Mouse (Mus musculus): ENCODE results near the gene Gm20708. TPM values are rescaled to one million over a fixed set of nuclear protein-coding genes. Genes with fewer than 3 reads are reported as not detected.

Gm20708 gene
- total RNA-seq, 2 experiments from 2014 or later: 0.87 to 1.4 TPM

GRCm38 (mm10) chr11:117870688-117871365 is 61.4 kb downstream of the Gm20708 start:
- DNase-seq: peak; percentile 79 to 91

- DNase-seq: no peak
Observed at GRCm38 (mm10) chr11:117871376-117871775, 61.9 kb downstream of the Gm20708 start.

GRCm38 (mm10) chr11:117871911-117872584 is 62.6 kb downstream of the Gm20708 start:
- peak in 1 of 2 experiments; percentile 44 for DNase-seq

GRCm38 (mm10) chr11:117872861-117873608 is 63.6 kb downstream of the Gm20708 start, which contains the start of gene Tha1:
Gene Tha1 (minus strand): TSS chr11:117873481.
- peak; percentile 88 for DNase-seq

GRCm38 (mm10) chr11:117874419-117874818 is 65.0 kb downstream of the Gm20708 start:
- DNase-seq: no peak

GRCm38 (mm10) chr11:117875681-117876080 is 66.2 kb downstream of the Gm20708 start:
- no peak for DNase-seq

GRCm38 (mm10) chr11:117877917-117878745 is 68.7 kb downstream of the Gm20708 start:
- DNase-seq: peak; percentile 39 to 42

GRCm38 (mm10) chr11:117878892-117879291 is 69.4 kb downstream of the Gm20708 start:
- DNase-seq: no peak

- no peak for DNase-seq
Observed at GRCm38 (mm10) chr11:117879676-117880075, 70.2 kb downstream of the Gm20708 start.

- DNase-seq: no peak
Observed at GRCm38 (mm10) chr11:117880336-117880976, 71.0 kb downstream of the Gm20708 start.

- no peak for DNase-seq
Observed at GRCm38 (mm10) chr11:117880977-117881358, 71.5 kb downstream of the Gm20708 start.

GRCm38 (mm10) chr11:117881787-117882186 is 72.3 kb downstream of the Gm20708 start:
- DNase-seq: peak; percentile 38 to 59

GRCm38 (mm10) chr11:117882208-117882607 is 72.7 kb downstream of the Gm20708 start:
- DNase-seq: no peak

- no peak for DNase-seq
Observed at GRCm38 (mm10) chr11:117886000-117886399, 76.5 kb downstream of the Gm20708 start.

- DNase-seq: no peak
Observed at GRCm38 (mm10) chr11:117888168-117888852, 78.8 kb downstream of the Gm20708 start.

- DNase-seq: no peak
Observed at GRCm38 (mm10) chr11:117888853-117889822, 79.7 kb downstream of the Gm20708 start.
